Mouse (Mus musculus) embryonic facial prominence, embryonic 14.5 days (tissue): ENCODE results near the gene Olfr955. TPM values are rescaled to one million over a fixed set of nuclear protein-coding genes. Genes with fewer than 3 reads are reported as not detected.

Experiments
- ATAC-seq: fragments of 200-750 bp; cut with Nextera tagmentation; 2 replicates; pipeline ENCODE4 v1.8.0; 2017; ENCODE audit warnings: low read depth, moderate number of reproducible peaks, moderate TSS enrichment
- DNase-seq: peaks from one replicate; pipeline ENCODE4 v3.0.0-alpha.2; 2015; ENCODE audit warnings: low spot score
- H3K27ac ChIP-seq: fragments of 300-500 bp; sonication (generic); replicated peaks from 2 replicates; pipeline ENCODE4 v1.5.1; 2014; ENCODE audit warnings: low read depth, mild to moderate bottlenecking, low read length, moderate library complexity
- H3K27me3 ChIP-seq: fragments of 300-500 bp; sonication (generic); replicated peaks from 2 replicates; pipeline ENCODE4 v1.6.1; 2014; ENCODE audit warnings: low read length; ENCODE audit not compliant: control insufficient read depth, insufficient read depth
- H3K36me3 ChIP-seq: fragments of 300-500 bp; sonication (generic); 2 replicates; pipeline ENCODE4 v1.6.1; 2014; ENCODE audit warnings: low read length, mixed read lengths; ENCODE audit not compliant: control insufficient read depth, insufficient read depth
- H3K4me1 ChIP-seq: fragments of 300-500 bp; sonication (generic); 2 replicates; pipeline ENCODE4 v1.6.1; 2014; ENCODE audit warnings: antibody characterized with exemption, low read length; ENCODE audit not compliant: control insufficient read depth, insufficient read depth
- H3K4me2 ChIP-seq: fragments of 300-500 bp; sonication (generic); 2 replicates; pipeline ENCODE4 v1.6.1; 2014; ENCODE audit warnings: low read depth, mild to moderate bottlenecking, low read length, moderate library complexity, mixed read lengths
- H3K4me3 ChIP-seq: fragments of 300-500 bp; sonication (generic); 2 replicates; pipeline ENCODE4 v1.5.1; 2014; ENCODE audit warnings: low read depth, mild to moderate bottlenecking, low read length
- H3K9ac ChIP-seq: fragments of 300-500 bp; sonication (generic); 2 replicates; pipeline ENCODE4 v1.6.1; 2014; ENCODE audit warnings: low read depth, mild to moderate bottlenecking, low read length, moderate library complexity, mixed read lengths
- H3K9me3 ChIP-seq: fragments of 300-500 bp; sonication (generic); 2 replicates; pipeline ENCODE4 v1.6.1; 2016; ENCODE audit warnings: low read length; ENCODE audit not compliant: control insufficient read depth
- WGBS: fragments of 180-500 bp; shearing (Covaris S2); extraction: QIAGEN DNeasy Blood & Tissue Kit; methylation state at CpG from one replicate; pipeline ENCODE4 v1.1.7; 2014; 5-methylcytosine and 5-hydroxymethylcytosine counted together
- polyA plus RNA-seq: library from polyadenylated mRNA; unstranded; fragments of >200 nt; fragmentation: Nextera tagmentation; extraction: Ambion mirVana; gene quantifications from 2 replicates; pipeline ENCODE4 v1.2.1, GENCODE M21; 2014

Olfr955 gene
- 0.18 TPM in 1 of 2 replicates, not detected in the other for polyA plus RNA-seq

DNA sequence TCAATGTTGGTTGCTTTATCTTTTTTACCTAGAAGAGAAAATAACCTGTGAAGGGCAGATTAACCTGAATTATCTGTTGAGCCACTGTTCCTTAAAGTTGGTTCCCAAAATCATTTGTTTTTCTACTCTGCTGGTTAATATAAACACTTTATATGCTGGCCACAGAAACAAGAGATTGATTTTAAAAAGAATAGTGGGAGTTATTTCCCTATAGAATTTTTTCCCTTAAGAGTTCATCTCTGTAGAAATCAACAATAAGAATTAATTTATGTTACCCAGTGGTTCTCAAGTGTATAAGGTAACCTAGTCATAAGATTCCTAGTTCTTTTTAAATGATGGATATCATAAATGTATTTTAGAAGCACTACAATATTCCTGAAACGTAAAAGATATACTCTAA, at the start of gene Olfr955:
Gene Olfr955, minus strand, starts transcription at position 101 of the 400 bp plus-strand sequence.
- H3K4me3 ChIP-seq, result no peak within 1 kb of the TSS
- H3K9me3 ChIP-seq, result no peaks in the 10 kb centered on the region
- no peak within 1 kb of the TSS for H3K27ac ChIP-seq
- H3K4me1 ChIP-seq, result no peaks in the 10 kb centered on the region
- ATAC-seq, result no peak
- H3K9ac ChIP-seq, result no peak within 1 kb of the TSS
- H3K27me3 ChIP-seq, result no peaks in the 10 kb centered on the region
- 48% methylated on average over 1 of the region's 1 CpGs for WGBS
- no peaks in the 10 kb centered on the region for H3K36me3 ChIP-seq
- H3K4me2 ChIP-seq, result no peak within 1 kb of the TSS
- DNase-seq, result no peak

GRCm38 (mm10) chr9:39518595-39518994, 46.9 kb upstream of the Olfr955 start:
- Histone ChIP-seq H3K4me3 (no peak overlapping the region), H3K4me2 (no peak overlapping the region), H3K27me3 (no peaks in the 10 kb centered on the region), H3K36me3 (no peaks in the 10 kb centered on the region), H3K27ac (no peak overlapping the region), H3K4me1 (no peaks in the 10 kb centered on the region), H3K9ac (no peak overlapping the region), H3K9me3 (no peaks in the 10 kb centered on the region)
- DNase-seq (peak; percentile 82), ATAC-seq (peak; percentile 79; the same call in 1 of the 2 replicates)

DNA sequence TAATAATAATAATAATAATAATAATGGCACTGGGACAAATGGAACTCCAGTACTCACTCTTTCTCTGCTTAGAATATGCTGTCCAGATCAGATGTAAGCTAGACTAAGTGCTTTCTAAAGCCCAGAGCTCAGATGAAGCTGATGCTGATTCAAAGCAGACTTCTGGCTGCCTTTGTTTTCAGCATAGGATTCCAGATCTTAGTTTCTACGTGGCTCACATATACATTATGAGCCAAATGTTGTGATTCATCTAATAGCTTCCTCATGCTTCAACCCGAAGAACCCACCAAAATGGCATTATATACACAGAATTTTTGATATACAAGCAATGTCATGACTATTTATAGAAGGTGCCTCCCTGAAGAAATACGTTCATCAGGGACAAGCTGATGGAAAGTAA, 43.8 kb upstream of the Olfr955 start, which contains the start of gene Olfr957:
Gene Olfr957, minus strand, starts transcription at position 279 of the 400 bp plus-strand sequence.
- peak; percentile 41; the same call in 1 of the 2 replicates for ATAC-seq

GRCm38 (mm10) chr9:39509412-39509811, 37.7 kb upstream of the Olfr955 start:
- no peaks in the 10 kb centered on the region for H3K9me3 ChIP-seq
- H3K27ac ChIP-seq, result no peak overlapping the region
- 83% methylated on average over 9 of the region's 9 CpGs for WGBS
- H3K4me2 ChIP-seq, result no peak overlapping the region
- no peaks in the 10 kb centered on the region for H3K4me1 ChIP-seq
- no peak for DNase-seq
- H3K4me3 ChIP-seq, result no peak overlapping the region
- H3K9ac ChIP-seq, result no peak overlapping the region
- H3K27me3 ChIP-seq, result no peaks in the 10 kb centered on the region
- no peak for ATAC-seq
- no peaks in the 10 kb centered on the region for H3K36me3 ChIP-seq

More for the DNA sequence above, 43.8 kb upstream of the Olfr955 start, which contains the start of gene Olfr957:
- 39% methylated on average over 3 of the region's 3 CpGs for WGBS
- Histone ChIP-seq H3K9ac (no peak within 1 kb of the TSS), H3K27me3 (no peaks in the 10 kb centered on the region), H3K4me3 (no peak within 1 kb of the TSS), H3K4me2 (no peak within 1 kb of the TSS), H3K27ac (no peak within 1 kb of the TSS), H3K36me3 (no peaks in the 10 kb centered on the region), H3K9me3 (no peaks in the 10 kb centered on the region), H3K4me1 (no peaks in the 10 kb centered on the region)
- peak; percentile 84 for DNase-seq

- Histone ChIP-seq H3K4me1 (no peaks in the 10 kb centered on the region), H3K36me3 (no peaks in the 10 kb centered on the region), H3K4me2 (no peak overlapping the region), H3K9me3 (no peaks in the 10 kb centered on the region), H3K27me3 (no peaks in the 10 kb centered on the region), H3K4me3 (no peak overlapping the region), H3K27ac (no peak overlapping the region), H3K9ac (no peak overlapping the region)
- WGBS, result 9% methylated on average over 6 of the region's 6 CpGs
- peak; percentile 84 for DNase-seq
- ATAC-seq, result peak; percentile 63; the same call in 1 of the 2 replicates
These were observed 37.3 kb upstream of the Olfr955 start for GRCm38 (mm10) chr9:39508998-39509397.

DNA sequence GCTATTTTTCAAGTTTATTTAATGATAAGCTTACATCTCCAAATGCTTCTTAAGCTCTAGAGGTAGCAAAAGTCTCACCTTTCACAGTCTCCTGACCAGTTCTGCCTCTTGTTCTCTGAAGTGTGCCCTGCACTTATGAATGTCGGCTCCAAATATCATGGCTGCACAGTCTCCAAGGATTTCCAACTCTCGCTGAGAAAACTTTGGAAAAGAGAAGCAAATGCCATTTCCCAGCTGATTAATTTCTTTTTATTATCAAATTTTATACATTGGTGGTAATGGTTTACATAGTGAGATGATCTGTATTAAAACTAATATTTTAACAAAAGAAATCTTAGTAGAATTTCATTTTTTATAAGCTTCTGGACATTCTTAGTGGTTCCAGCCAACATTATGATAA, 22.2 kb upstream of the Olfr955 start, which contains the start of gene Olfr44:
Gene Olfr44, minus strand, starts transcription at position 101 of the 400 bp plus-strand sequence.
- 84% methylated on average over 2 of the region's 2 CpGs for WGBS

GRCm38 (mm10) chr9:39456401-39456800, 15.3 kb downstream of the Olfr955 start, which contains the start of gene Olfr954:
Gene Olfr954, plus strand, starts transcription at chr9:39456701.
- Histone ChIP-seq H3K9ac (no peak within 1 kb of the TSS), H3K4me3 (no peak within 1 kb of the TSS), H3K27me3 (no peaks in the 10 kb centered on the region), H3K36me3 (no peaks in the 10 kb centered on the region), H3K9me3 (no peaks in the 10 kb centered on the region), H3K27ac (no peak within 1 kb of the TSS), H3K4me2 (no peak within 1 kb of the TSS), H3K4me1 (no peaks in the 10 kb centered on the region)
- DNase-seq (no peak), ATAC-seq (no peak)
- 87% methylated on average over 6 of the region's 6 CpGs for WGBS

More for the DNA sequence above, 22.2 kb upstream of the Olfr955 start, which contains the start of gene Olfr44:
- no peaks in the 10 kb centered on the region for H3K4me1 ChIP-seq
- H3K4me3 ChIP-seq, result no peak within 1 kb of the TSS
- ATAC-seq, result no peak
- no peaks in the 10 kb centered on the region for H3K9me3 ChIP-seq
- no peaks in the 10 kb centered on the region for H3K36me3 ChIP-seq
- no peak for DNase-seq
- no peak within 1 kb of the TSS for H3K4me2 ChIP-seq
- no peak within 1 kb of the TSS for H3K27ac ChIP-seq
- no peaks in the 10 kb centered on the region for H3K27me3 ChIP-seq
- H3K9ac ChIP-seq, result no peak within 1 kb of the TSS

DNA sequence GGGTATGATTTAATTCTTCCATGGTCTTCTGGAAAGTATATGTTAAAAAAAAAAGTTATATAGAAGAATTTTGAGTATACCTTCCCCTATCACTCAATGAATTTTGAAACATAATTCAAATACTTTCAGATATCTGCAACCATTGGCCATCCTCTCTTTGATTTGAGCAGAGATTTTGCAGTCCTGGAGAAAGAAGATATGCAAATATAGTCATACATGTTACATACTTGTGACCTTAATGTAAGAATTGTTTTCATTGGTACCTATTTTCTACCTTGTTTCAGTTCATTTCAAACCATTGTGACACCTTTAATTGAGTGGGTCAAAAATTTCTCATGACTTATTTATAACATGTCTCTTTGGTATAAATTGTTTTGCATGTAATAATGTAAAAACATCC, 44.7 kb downstream of the Olfr955 start, which contains the start of gene Olfr952:
Gene Olfr952, minus strand, starts transcription at position 101 of the 400 bp plus-strand sequence.
- DNase-seq (no peak), ATAC-seq (no peak)
- Histone ChIP-seq H3K36me3 (no peaks in the 10 kb centered on the region), H3K9ac (no peak within 1 kb of the TSS), H3K9me3 (no peaks in the 10 kb centered on the region), H3K27ac (no peak within 1 kb of the TSS), H3K4me2 (no peak within 1 kb of the TSS), H3K27me3 (no peaks in the 10 kb centered on the region), H3K4me1 (no peaks in the 10 kb centered on the region), H3K4me3 (no peak within 1 kb of the TSS)
